Mouse (Mus musculus): ENCODE measurements at regions not wholly inside any gene's neighbourhood (a gene's known extent, or its start where the extent isn't known, plus 50 kb on each side); places are given as distances from the start of the nearest gene placed in this dataset.

DNA sequence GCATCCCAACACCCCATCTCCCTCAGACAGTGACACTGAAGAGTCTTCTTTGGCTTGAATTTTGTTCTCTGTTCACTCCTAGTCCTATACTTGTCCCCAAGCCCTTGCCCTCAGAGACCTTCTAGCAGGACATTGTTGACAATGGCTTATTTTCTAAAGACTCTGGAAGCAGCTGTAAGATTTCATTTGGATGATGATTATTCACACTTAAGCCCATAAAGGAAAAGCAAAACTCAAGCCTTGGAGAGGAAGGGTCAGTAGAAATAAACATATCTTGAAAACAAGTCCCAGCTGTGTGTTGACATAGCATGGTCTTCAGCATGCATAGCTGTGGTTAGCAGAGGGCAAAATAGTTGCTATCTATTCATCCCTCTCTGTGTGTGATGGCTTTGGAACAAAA, 59.9 kb upstream of the Cdh11 start:
- no peak for ATAC-seq (ENCODE audit: extremely low read depth, insufficient number of reproducible peaks, low FRiP score, poor library complexity, severe bottlenecking)

DNA sequence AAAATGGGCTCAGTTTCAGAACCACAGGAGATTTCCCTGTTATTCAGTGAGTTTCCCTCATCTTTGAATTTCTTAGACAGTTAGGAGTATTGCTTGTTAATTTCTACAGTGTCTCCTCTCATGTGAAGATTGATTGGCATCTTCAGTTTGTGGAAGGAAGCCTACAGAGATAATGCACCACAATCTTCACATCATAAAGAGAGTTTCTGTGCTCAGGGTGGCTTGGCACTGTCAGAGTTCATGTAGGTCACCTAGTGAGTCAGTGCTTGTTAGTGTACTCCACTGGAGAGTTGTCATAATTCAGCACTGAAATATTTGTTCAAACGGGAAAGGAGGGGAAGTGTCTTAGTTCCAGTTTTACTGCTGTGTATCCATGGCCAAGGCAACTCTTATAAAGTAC, 74.6 kb upstream of the Cdh11 start:
- no peak for ATAC-seq (ENCODE audit: extremely low read depth, insufficient number of reproducible peaks, low FRiP score, poor library complexity, severe bottlenecking)

DNA sequence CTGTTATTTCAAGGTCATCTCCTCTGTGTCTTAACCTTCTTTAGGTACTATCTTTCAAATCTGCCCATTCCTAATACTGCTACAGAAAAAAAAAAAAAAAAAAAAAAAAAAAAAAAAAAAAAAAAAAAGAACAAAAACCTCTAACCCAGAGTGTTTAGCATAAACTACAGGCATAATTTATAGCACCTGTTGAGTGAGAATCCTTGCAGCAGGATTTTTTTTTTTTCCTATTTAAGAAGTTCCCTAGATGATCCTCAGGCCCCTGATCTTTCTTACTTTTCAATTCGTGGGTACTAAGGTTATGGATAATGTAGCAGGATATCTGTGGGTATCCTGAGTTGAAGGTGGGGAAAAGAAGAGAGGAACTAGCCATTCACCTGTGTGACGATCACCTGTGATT, 114.1 kb upstream of the Cdh11 start:
- ATAC-seq (ENCODE audit: extremely low read depth, insufficient number of reproducible peaks, low FRiP score, poor library complexity, severe bottlenecking) = no peak

DNA sequence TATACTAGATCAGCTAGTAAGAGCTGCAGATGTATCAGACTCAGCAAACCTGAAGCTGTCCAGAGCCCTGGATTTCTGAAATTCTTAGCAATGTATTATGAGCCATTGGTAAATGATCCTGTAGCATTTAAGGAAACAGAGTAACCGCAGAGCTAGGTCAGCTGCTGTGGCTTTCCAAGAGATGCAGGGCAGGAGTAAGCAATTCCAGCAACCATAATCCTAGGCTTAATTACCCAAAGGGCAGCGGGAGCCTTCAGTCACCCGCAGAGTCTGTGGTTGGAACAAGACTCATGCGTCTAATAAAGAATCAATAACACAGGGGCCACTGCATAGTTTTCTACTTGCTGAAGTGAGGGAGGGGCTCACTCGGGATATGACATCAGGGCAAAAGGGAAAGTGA, 115.2 kb upstream of the Cdh11 start:
- ATAC-seq (ENCODE audit: extremely low read depth, insufficient number of reproducible peaks, low FRiP score, poor library complexity, severe bottlenecking) = no peak

DNA sequence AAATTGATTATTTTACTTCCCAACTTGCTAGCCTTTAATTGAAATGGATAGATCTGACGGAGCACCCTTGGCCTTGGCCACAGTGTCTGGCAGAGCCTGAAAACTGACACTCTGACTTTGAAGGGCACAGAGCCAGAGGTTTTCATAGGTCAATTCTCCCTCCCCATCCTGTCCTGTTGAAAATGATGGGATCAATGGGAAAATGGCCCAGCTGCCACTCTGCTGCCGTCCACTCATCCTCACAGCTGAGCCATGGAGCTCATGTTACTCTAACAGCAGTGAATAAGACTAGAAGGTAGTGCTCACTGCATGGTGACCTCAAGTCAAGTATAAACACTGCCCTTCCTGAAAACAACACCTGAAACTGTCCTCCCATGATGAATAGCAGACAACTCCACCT, 122.0 kb upstream of the Cdh11 start:
- ATAC-seq (ENCODE audit: extremely low read depth, insufficient number of reproducible peaks, low FRiP score, poor library complexity, severe bottlenecking) = no peak

DNA sequence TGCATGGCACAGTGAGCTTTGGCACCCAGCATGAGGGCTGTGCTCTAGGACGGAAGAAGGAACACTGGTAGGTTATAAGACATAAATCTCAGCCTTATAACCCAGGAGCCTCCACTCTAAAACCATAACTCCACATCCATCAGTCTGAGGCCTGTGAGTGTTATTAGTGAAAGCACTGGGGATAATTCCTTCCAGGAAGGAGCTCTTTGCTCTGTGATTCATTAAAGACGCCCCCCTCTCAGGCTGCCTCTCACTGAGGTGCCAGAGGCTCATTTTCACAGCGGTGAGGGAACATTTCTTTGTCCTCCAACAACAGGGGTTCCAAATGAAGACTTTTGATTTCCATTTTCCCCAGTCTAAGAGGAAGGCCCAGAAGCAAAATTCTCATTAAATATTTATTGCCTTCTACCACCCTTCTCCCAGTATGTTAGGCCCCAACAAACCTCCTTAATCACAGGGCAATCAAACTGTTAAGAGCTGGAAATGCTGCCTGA, 145.9 kb upstream of the Cdh11 start:
- ATAC-seq (ENCODE audit: extremely low read depth, insufficient number of reproducible peaks, low FRiP score, poor library complexity, severe bottlenecking) = no peak

DNA sequence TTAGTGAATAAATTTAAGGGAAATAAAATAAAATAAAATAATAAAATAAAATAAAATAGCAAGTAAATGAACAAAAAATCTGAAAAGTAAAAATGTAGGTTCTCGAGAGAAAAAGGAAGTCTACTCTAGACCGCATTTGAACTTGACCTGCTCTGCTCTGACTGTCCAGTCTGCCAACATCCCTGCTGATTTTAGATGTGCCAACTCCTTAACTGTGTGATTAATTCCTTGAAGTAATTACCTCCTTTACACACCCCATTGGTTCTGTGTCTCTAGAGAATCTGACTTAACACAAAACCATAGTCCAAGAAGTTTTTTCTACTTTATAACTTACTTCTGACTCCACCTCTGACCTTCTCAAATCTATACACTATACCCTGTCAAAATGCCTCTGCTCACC, 153.3 kb upstream of the Cdh11 start:
- ATAC-seq (ENCODE audit: extremely low read depth, insufficient number of reproducible peaks, low FRiP score, poor library complexity, severe bottlenecking) = no peak

DNA sequence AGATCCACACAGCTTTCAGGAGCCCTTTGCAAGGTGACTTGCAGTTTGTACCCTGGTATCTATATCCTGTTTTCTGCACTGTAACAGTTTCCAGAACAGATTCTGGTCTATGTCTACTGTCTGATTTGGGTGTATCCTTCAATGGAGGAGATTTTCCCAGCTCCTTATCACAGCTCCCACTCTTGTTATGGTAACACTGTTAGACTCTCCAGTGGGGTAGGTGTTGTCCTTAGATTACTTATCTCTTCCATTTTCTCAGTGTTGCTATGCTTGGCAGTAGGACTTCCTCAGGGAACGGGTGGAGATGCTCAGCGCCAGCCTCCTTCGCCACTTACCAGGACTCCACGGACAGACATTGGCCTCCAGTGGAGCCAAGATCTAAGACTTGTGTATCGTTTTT, 160.1 kb upstream of the Cdh11 start:
- ATAC-seq (ENCODE audit: extremely low read depth, insufficient number of reproducible peaks, low FRiP score, poor library complexity, severe bottlenecking) = no peak

DNA sequence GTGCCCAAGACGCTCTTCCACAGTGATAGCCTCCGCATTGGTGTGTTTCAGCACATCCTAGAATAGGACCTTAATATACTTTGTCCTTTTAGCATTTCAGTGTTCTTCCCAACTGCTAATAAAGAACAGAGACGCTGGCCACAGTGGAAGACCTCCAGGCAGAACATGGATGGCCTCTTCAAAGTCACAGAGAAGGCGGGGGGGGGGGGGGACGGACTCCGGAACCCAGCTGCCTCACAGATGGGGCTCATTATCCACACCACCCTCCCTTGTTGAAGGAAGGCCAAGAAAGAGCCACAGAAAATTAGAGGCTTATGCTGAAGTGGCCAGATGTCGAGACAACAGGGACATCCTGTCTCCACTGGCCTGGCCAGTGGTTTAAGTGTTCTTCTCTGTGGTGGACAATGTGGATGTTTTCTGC, 192.7 kb upstream of the Cdh11 start:
- no peak for ATAC-seq (ENCODE audit: extremely low read depth, insufficient number of reproducible peaks, low FRiP score, poor library complexity, severe bottlenecking)

DNA sequence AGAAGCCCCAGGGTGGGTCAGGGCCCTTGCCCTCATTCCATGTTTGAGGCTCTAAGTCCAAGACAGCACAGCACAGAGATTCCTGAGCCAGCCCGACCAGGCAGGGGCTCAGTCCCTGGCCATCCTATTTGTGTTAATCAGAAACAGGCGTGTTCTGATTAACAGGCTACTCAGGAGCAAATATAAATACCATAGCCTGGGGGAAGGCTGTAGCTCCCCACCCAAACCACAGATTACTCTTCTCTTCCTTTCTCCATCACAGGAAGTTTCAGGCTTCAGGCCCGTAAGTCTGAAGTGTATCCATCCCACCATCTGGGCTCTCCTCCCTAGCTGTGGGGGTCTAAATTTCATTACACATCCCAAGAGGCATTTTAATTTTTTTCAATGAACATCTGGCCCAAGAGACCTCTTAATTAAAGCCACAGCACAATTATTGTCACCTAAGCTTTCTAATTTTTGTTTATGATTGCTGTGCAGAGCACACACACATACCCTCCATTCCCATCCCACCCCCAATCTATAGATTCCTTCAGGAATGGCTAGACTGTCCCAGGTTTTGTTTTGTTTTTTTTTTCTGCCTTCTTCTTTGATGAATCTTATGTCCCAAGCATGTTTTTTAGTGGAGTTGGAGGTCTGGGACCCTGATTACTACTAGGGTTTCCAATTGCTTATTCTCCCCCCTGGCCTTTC, 197.9 kb upstream of the Cdh11 start:
- ATAC-seq (ENCODE audit: extremely low read depth, insufficient number of reproducible peaks, low FRiP score, poor library complexity, severe bottlenecking) = no peak

DNA sequence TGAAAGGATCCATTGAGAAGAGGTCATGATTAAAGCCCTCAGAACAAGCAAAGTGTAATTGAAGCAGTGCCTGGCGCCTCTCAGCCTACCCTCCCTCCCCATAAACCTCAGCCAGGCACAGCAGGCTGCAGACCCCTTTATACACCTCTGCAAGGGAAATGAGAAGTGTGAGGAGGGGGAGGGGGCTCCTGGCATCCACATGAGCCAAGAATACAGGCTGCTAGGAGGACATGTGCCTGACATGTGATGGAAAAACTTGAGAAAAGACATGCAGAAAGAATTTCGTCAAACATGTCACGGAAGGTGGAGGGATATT, 198.4 kb upstream of the Cdh11 start:
- ATAC-seq (ENCODE audit: extremely low read depth, insufficient number of reproducible peaks, low FRiP score, poor library complexity, severe bottlenecking) = no peak

DNA sequence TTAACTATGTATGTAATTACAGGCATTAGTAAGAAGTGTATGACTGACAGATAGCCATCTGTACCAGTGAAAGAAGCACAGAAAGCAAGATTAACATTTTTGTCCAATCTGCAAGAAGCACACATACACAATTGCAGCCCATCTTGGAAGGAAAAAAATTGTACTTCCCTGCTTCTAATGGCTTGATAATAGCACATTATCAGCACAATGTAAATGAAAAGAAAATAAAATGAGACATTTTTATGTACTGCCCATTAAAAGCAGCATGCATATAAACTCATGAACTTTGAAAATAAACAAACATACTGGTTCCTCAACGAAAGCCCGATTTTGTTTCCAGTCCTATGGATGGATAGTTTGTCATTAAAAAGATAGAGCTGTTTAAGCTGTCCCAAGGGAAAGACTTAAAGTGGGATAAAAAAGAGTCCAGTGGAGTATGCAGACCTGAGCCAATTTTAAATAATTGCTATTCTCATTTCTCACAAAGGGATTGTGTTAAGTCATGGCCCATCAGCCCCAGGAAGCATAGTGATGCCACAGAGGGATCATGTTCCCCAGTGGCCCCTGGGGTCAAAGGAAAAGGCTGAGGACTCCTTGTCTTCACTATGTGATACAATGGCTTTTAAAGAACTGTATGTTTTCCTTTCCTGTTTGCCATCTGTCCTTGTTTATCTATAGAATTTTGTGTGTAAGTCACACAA, 222.0 kb upstream of the Cdh11 start:
- no peak for ATAC-seq (ENCODE audit: extremely low read depth, insufficient number of reproducible peaks, low FRiP score, poor library complexity, severe bottlenecking)

DNA sequence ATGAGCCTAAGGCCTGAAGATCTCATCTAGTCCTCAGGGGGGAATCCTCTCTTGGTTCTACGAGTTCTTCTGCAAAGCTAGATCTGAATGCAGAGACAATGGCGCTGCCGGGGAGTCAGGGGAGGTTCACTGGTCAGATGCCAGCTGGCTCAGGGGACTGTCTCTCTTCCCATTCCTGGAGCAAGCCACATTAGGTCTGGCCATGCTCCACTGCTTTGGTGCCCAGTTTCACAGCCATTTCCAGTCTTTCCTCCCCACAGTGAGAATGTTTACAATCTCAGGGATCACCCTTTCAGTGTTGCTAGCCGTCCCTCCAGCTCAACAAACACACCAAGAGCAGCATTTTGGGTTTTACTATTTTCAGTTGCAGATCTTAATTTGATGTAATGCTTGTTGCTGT, 233.7 kb upstream of the Cdh11 start:
- no peak for ATAC-seq (ENCODE audit: extremely low read depth, insufficient number of reproducible peaks, low FRiP score, poor library complexity, severe bottlenecking)

DNA sequence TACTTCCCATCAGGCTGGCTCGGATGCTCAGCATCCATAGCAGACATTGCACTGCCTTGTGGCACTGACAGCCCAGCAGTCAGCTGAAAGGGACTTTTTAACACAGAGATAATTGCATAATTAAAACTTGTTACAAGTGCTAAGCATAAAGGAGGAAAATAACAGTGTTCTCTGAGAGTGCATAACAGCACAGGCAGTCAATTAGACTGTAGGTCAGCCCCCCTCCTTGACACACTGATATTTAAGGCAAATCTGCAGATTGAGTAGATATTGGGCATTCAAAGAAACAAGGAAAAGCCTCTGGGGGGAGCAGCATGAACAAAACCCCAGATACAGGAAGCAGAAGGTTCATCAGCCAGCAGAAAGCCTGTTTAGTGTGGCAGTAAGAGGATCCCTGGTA, 237.8 kb upstream of the Cdh11 start:
- ATAC-seq (ENCODE audit: extremely low read depth, insufficient number of reproducible peaks, low FRiP score, poor library complexity, severe bottlenecking) = no peak

DNA sequence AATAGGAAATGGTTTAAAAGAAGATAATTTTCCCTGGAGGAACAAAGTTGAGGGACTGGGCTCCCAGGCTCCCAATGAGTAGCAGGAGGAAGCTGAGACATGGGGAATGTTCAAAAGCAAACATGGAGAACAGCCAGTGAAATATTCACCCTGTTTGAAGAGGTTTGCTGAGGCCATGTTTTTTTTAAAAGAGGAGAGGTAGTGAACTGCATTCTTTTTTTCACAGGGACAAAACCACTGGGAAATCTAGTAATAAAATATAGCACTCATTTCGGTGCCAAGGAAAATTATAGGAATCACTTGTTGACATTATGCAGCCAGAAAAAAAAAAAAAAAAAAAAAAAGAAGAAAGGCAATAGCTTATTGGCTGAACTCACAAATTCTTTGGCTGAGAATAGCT, 246.3 kb upstream of the Cdh11 start:
- no peak for ATAC-seq (ENCODE audit: extremely low read depth, insufficient number of reproducible peaks, low FRiP score, poor library complexity, severe bottlenecking)

DNA sequence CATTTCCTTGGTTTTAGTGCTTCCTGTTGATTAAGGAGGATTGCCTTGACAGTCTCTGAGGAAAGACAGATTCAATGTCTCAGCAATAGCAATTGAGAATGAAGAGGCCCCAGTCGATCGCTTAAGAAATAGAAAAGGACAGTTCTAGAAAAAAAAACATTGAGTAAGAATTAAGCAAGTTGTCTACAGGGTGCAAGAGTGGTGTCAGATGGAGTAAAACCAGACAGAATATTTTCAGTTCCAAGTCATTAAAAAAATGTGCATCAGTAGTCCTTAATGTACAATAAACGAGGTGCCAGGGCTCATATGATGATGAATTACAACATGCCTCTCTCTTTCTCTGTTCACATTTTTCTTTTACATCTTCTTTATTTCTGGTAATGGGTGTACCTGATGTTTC, 248.5 kb upstream of the Cdh11 start:
- no peak for ATAC-seq (ENCODE audit: extremely low read depth, insufficient number of reproducible peaks, low FRiP score, poor library complexity, severe bottlenecking)

DNA sequence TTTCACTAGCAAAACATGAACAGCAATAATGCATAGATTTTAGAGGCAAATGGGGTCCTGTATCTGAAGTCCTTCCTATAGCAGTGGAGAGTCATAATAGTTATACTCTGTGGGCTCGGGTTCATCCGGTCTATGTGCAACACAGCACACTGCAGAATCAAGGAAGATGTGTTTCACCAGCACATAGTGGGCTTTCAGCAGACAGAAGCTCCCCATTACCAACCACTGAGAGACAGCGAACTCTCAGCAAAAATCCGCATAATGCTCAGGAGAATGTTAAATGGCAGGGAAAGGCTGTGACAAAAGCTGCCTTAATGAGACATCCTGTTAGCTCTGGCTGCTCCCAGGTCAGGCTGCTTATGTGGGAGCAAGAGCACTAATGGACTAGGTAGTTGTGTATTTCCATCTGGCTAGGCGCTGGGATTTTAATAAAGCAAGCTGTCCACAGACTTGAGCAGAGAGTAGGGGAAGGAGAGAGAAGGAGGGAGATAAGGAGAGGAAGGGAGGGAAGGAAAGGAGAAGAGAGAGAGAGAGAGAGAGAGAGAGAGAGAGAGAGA, 286.7 kb upstream of the Cdh11 start:
- no peak for ATAC-seq (ENCODE audit: extremely low read depth, insufficient number of reproducible peaks, low FRiP score, poor library complexity, severe bottlenecking)

DNA sequence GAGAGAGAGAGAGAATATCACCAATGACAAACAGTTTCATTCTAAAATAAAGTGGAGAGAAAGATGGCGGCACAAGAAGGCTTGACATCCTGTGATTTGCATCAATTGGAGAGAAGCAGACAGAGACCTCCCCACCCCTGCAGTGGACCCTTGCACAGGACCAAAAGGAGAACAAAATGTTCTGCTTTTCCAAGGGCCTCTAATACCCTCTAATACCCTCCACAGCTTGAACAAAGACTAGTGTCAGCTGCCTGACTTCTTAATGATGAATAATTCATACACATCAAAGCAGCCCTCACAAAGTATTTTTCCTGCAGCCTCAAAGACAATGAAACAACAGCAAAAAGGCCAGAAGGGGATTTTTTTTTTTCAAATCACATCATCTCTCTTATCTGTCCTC, 287.2 kb upstream of the Cdh11 start:
- ATAC-seq (ENCODE audit: extremely low read depth, insufficient number of reproducible peaks, low FRiP score, poor library complexity, severe bottlenecking) = no peak

DNA sequence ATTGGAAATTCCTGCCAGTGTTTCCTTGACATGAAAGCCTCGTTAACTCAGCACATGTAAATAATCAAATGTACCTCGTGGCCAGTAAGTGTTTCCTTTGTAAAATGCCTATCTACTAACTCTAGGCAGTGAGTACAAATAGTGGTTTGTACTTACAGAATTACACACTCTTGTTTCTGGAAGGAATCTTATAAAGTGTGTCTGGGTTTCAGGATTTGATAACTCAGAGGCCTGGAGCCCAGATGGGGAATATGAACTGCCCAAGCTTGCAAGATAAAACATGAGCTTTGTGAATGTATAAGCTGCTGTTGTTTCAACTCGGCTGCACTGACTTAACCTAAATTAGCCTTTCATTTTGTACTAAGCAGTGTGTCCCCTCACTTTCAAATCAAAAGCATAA, 293.1 kb upstream of the Cdh11 start:
- ATAC-seq (ENCODE audit: extremely low read depth, insufficient number of reproducible peaks, low FRiP score, poor library complexity, severe bottlenecking) = no peak

DNA sequence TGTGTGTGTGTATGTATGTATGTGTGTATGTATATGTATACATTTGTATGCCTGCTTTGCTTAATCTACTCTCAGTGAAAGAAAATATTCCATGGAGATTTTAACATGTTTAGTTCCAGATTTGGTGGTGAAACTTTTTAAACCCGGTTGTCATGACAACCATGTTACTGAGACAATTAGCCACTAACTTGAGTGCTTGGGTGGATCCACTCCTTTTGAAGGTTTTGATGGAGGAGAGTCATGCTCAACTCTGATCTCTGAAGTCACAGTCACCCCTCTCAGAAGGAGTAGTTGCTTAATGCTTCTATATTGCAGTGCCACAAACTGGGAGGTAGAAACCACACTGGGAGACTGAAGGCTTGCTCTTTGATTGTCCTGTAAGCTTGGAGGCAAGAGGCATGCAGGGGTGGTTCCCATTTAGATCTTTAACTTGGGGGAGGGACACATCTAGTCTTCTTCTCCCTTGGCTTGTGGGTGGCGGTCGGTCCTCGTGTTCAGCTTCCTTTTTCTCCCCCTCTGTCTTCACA, 301.6 kb upstream of the Cdh11 start:
- ATAC-seq (ENCODE audit: extremely low read depth, insufficient number of reproducible peaks, low FRiP score, poor library complexity, severe bottlenecking) = no peak
